Mouse (Mus musculus) monocyte, adult 5-6 weeks (primary cell): Measurements from ENCODE around the gene Gm42742. TPM values are rescaled to one million over a fixed set of nuclear protein-coding genes. Genes with fewer than 3 reads are reported as not detected.

Source experiments
- ATAC-seq: fragments of 153-309, 156-312 bp; replicated peaks from 2 replicates; pipeline ENCODE4 v1.8.0; 2017; ENCODE audit warnings: mild to moderate bottlenecking; ENCODE audit not compliant: low TSS enrichment, insufficient number of reproducible peaks, severe bottlenecking, poor library complexity, low FRiP score
- total RNA-seq: library from RNA; stranded (forward); fragments of 200-1000, 200-491, 200-594 nt; gene quantifications from 3 replicates; pipeline ENCODE4 v1.2.3, GENCODE M21; 2017

Gene Gm42742
- total RNA-seq, 1 experiment from 2014 or later, result 36.3 TPM

- peak; percentile 42 for ATAC-seq
These were observed 45.4 kb downstream of the Gm42742 start for GRCm38 (mm10) chr7:126975493-126975892.

- no peak for ATAC-seq
These were observed 53.5 kb downstream of the Gm42742 start for GRCm38 (mm10) chr7:126967361-126967760.

GRCm38 (mm10) chr7:126965568-126965967 lies 55.3 kb downstream of the Gm42742 start:
- no peak for ATAC-seq

Other genes with a start within 250 kb of the Gm42742 start
- 139 to 175 TPM (median 161 TPM) in 3 replicates for gene Ypel3, start 244.1 kb downstream of the Gm42742 start, total RNA-seq
- 2.0 to 3.8 TPM (median 2.2 TPM) in 3 replicates for gene Tbx6, start 239.6 kb downstream of the Gm42742 start, total RNA-seq
- gene Ppp4c, start 228.6 kb downstream of the Gm42742 start, total RNA-seq, result 235 to 253 TPM (median 240 TPM) in 3 replicates
- 12.6 TPM in 1 of 3 replicates, not detected in the others for gene Fam57b, start 223.4 kb downstream of the Gm42742 start, total RNA-seq
- not detected in 3 replicates for gene 4930451I11Rik, start 189.5 kb downstream of the Gm42742 start, total RNA-seq
- not detected in 3 replicates for gene Doc2a, start 173.7 kb downstream of the Gm42742 start, total RNA-seq
- 11.0 to 39.0 TPM (median 11.8 TPM) in 3 replicates for gene Hirip3, start 159.1 kb downstream of the Gm42742 start, total RNA-seq
- gene Ino80e, start 158.7 kb downstream of the Gm42742 start, total RNA-seq, result 19.2 to 46.1 TPM (median 34.5 TPM) in 3 replicates
- gene Taok2, start 136.4 kb downstream of the Gm42742 start, total RNA-seq, result 37.9 to 49.8 TPM (median 38.3 TPM) in 3 replicates
- gene Tmem219, start 98.2 kb downstream of the Gm42742 start, total RNA-seq, result 37.3 to 57.4 TPM (median 43.2 TPM) in 3 replicates
- 7.9 to 31.1 TPM (median 16.9 TPM) in 3 replicates for gene Kctd13, start 92.2 kb downstream of the Gm42742 start, total RNA-seq
- gene Asphd1, start 71.5 kb downstream of the Gm42742 start, total RNA-seq, result not detected in 3 replicates
- gene Sez6l2, start 70.5 kb downstream of the Gm42742 start, total RNA-seq, result 0.64 to 3.6 TPM (median 1.3 TPM) in 3 replicates
- 43.2 to 53.6 TPM (median 43.9 TPM) in 3 replicates for gene Cdipt, start 45.2 kb downstream of the Gm42742 start, total RNA-seq
- 2.8 to 9.8 TPM (median 5.5 TPM) in 3 replicates for gene Cdiptos, start 45.0 kb downstream of the Gm42742 start, total RNA-seq
- 95.0 to 131 TPM (median 111 TPM) in 3 replicates for gene Mvp, start 6.5 kb downstream of the Gm42742 start, total RNA-seq
- gene Pagr1b, start 4.6 kb downstream of the Gm42742 start, total RNA-seq, result 2.9 to 7.8 TPM (median 5.2 TPM) in 3 replicates
- 3.8 to 52.6 TPM (median 4.4 TPM) in 3 replicates for gene Pagr1a, start 3.7 kb downstream of the Gm42742 start, total RNA-seq
- not detected in 3 replicates for gene Prrt2, start 114 bp upstream of the Gm42742 start, total RNA-seq
- gene Maz, start 5.9 kb upstream of the Gm42742 start, total RNA-seq, result 16.7 to 36.3 TPM (median 30.1 TPM) in 3 replicates
- gene Kif22, start 21.4 kb upstream of the Gm42742 start, total RNA-seq, result 0.85 to 3.7 TPM (median 0.97 TPM) in 3 replicates
- not detected in 3 replicates for gene Zg16, start 66.2 kb upstream of the Gm42742 start, total RNA-seq
- 34.3 to 52.4 TPM (median 39.3 TPM) in 3 replicates for gene AI467606, start 70.3 kb upstream of the Gm42742 start, total RNA-seq
- 5.1 to 16.1 TPM (median 9.1 TPM) in 3 replicates for gene Qprt, start 101.1 kb upstream of the Gm42742 start, total RNA-seq
- 1,218 to 1,278 TPM (median 1,233 TPM) in 3 replicates for gene Spn, start 116.7 kb upstream of the Gm42742 start, total RNA-seq
- 48.7 to 89.2 TPM (median 59.8 TPM) in 3 replicates for gene Cd2bp2, start 175.0 kb upstream of the Gm42742 start, total RNA-seq
- 52.5 to 106 TPM (median 85.1 TPM) in 3 replicates for gene Tbc1d10b, start 187.4 kb upstream of the Gm42742 start, total RNA-seq
- gene Mylpf, start 187.8 kb upstream of the Gm42742 start, total RNA-seq, result 8.7 to 33.8 TPM (median 15.4 TPM) in 3 replicates
- gene Zfp553, start 212.0 kb upstream of the Gm42742 start, total RNA-seq, result 3.9 to 9.8 TPM (median 5.7 TPM) in 3 replicates
- gene Sept1, start 212.0 kb upstream of the Gm42742 start, total RNA-seq, result 117 to 359 TPM (median 130 TPM) in 3 replicates
- gene Zfp771, start 223.2 kb upstream of the Gm42742 start, total RNA-seq, result 0.57 to 3.9 TPM (median 2.9 TPM) in 3 replicates
- gene Dctpp1, start 239.6 kb upstream of the Gm42742 start, total RNA-seq, result 9.6 to 13.3 TPM (median 9.9 TPM) in 3 replicates